Mouse (Mus musculus): Measurements from ENCODE around the gene Fars2.

DNA sequence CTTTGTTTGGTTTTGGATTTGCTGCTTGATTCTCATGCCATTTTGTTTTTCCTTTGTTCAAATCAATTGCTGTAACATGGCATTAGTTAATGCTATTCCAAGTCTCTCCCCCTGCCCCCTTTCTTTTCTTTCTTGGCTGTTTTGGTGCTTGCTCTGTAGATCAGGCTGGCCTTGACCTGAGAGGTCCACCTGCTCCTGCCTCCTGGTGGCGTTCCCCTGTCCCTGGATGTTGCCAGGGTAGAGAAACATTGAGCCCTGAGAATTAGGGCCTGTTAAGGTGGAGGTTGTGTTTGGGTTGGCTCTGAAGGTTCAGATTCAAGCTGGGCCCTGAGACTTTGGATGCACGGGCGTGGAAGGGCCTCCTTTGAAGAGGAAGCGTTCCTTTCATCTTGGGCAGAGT is 2.5 kb downstream of the Fars2 start:
- TF ChIP-seq CTCF (IDR thresholded peaks at IDR 0.05; ENCODE audit: extremely low read depth, insufficient read length, insufficient replicate concordance, low read depth, low read length) (no peak), POLR2A (IDR thresholded peaks at IDR 0.05; ENCODE audit: low read depth, low read length) (no peak)

Data from small intestine, adult 2 months (tissue).